Mouse (Mus musculus) urinary bladder, adult 18-20 months (tissue): ENCODE results near the gene Ldlrad3.

ENCODE experiments used
- DNase-seq, 2 experiments: peaks; one replicate each; pipeline ENCODE4 v3.0.0; 2022; ENCODE audit warnings: low spot score in 2 of 2, mixed read lengths in 2 of 2

The Ldlrad3 gene

DNA sequence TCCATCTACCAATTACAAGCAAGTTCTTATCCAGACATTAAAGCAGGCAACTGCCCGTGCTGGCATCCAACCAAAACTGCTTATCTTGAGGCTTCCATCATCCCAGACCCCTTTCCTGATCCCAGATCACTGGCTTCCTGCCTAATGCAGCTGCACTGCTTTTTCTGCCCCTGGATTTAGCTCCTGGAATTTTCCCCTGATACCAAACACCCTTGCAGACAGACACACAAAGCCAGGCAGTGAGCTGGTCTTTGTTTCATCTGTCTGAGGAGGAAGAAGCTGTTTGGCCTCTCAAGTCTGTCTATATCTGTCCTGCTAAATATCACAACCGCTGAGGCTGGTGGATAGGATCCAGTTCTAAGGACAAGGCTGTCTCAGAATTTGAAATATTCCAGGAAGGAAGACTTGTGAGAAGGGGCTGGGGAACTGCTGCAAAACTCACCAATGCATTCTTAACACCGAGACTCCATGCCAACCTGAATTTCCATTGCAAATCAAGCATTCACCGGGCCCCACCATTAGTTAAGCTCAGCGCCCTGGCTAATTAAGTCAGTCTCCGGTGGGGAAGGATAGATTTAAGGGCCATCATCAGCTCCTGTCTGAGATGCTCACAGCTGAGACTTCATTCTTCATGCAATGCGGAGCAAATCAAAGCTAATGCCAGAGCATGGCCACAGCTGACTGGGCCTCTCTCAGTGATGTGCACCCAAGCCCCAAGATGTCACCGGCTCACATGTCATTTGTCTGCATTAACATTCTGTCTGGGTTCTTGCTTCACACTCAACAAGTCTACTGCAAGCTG is 183.0 kb downstream of the Ldlrad3 start:
- no peak for DNase-seq

DNA sequence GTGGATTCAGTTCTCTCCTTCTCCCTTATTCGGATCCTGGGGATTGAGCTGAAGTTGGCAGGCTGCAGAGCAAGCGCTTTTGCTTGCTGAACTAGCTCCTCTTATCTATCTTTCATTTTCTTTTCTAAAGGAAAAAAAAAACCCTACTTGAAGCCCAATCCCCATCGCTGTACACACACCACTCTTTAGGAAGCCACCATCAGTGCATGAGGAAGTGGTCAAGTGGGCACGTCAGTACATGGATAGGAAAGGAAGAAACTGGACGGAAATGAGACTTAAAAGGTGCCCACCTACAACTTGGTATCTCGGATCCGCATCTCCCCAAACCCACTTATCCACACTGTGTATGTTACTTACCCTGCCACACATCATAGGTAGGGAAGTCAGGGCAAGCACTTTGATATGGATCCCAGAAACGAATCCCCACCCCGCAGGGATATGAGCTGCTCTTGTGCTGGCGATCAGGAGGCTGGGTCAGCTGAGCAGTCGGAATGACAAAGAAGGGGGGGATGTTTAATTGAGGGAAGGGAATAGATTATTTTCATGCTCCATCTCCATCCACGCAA is 183.7 kb downstream of the Ldlrad3 start:
- DNase-seq, result no peak

DNA sequence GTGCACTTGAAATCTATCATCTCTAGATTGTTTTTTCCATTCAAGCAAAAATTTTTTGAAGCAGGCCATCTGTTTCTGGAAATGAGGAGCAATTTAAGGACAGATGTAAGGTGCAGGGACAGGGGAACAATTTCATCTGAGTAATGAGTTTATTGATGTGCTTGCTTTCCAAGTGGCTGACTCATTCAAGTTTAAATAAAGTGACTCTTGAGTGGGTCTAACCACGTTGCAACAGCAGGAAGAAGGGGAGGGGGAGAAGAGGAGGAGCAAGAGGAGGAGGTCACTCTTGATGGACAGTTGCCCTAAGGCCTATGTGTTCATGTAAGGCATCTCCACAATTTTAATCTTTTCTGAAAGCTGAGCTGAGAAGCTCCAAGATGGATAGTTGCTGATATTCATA is 184.5 kb downstream of the Ldlrad3 start:
- DNase-seq, result no peak

DNA sequence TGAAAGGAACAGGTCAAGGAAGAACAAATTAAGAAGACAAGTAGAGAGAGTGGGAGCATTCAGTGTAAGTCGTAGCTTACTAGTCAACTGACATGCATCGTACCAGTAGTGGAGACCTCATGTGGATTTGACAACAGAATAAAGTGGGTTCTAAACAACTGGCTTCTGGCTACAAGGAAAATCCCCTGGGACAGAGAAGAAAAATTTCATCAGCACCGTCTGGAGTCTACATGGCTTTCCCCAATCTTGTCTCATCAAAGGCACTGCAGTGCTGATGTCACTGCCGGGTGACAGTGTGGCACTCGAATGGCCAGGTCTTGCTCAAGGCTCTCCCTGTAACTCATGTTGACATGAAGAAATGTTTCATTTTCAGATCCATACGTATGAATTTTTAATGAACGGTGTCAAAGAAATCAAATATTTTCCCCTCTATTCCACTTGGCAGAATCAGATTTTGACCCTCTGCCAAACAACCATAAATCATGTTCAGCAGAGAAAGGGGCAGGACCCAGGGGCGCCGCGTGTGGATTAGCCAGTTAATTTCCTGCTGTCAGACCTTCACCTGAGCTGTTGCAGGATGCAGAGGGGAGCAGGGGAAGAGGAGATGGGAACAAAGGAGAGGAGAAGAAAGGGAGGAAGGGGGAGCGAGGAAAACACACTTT is 187.1 kb downstream of the Ldlrad3 start:
- DNase-seq, result no peak

DNA sequence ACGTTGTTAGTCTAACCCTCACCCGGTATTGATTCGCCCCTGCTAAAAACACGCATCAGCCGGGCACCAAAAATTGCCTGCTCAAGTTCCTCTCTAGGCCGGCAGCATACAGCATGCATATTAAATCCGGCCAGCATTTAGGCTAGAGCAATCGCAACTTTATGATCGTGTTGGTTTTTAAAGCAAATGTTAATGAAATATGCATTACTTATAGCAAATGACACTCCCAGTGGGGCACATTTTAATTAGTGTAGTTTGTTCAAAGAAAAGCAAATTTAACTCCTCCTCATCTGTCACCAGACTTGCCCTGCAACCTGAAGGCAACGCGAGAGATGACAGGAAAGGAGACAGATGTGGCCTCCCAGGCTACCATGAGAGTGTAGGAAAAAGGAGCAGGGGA is 189.2 kb downstream of the Ldlrad3 start:
- no peak for DNase-seq

DNA sequence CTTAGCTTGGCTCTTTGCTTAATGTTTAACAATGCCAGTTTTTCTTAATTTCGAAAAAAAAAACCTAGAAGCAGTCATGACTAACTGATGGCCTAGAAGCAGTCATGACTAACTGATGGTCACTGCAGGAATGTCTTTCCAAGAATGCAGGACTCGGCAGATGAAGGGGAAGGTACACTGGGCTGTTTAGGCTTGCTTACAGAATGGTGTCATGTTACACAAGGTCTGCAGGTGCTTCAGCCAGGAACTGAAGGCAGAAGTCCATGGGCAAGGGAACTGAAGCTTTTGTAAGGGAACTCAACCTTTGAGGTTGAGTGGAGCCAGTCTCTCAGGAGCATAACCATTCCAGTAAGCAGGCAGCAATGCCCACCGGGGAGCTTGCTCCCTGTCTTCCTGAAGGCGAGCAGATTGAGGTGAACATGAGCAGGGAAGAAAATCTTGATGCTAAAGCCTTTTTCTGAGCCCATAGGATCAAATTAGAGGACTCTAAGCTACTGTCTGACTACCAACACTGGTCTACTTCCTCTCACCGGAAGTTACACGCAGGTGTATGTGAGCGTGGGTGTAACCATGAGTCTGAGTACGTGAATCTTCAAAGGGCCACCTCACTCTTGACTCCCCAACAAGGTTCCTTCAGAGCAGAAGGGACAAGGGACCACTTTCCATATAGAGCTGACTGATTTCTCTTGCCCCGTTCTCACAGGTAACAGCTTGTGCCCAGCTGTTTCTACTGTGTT is 193.4 kb downstream of the Ldlrad3 start:
- DNase-seq, result no peak

DNA sequence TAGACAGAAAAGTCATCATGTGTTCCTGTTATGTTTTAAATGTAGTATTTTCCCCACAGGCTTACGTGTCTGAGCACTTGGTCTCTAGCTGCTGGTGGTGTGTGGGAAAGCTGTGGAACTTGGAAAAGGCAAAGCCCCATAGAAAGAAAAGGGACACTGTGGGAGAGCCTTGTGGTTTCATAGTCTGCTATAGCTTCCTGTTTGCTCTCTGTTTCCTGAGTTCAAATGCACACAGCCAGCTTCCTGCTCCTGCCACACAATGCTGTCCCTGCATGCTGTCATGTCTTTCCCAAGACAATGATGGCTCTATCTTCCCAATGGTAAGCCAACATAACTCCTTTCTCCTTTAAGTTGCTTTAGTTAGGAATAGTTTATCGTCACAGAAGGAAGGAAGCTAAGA is 194.5 kb downstream of the Ldlrad3 start:
- DNase-seq, result no peak

DNA sequence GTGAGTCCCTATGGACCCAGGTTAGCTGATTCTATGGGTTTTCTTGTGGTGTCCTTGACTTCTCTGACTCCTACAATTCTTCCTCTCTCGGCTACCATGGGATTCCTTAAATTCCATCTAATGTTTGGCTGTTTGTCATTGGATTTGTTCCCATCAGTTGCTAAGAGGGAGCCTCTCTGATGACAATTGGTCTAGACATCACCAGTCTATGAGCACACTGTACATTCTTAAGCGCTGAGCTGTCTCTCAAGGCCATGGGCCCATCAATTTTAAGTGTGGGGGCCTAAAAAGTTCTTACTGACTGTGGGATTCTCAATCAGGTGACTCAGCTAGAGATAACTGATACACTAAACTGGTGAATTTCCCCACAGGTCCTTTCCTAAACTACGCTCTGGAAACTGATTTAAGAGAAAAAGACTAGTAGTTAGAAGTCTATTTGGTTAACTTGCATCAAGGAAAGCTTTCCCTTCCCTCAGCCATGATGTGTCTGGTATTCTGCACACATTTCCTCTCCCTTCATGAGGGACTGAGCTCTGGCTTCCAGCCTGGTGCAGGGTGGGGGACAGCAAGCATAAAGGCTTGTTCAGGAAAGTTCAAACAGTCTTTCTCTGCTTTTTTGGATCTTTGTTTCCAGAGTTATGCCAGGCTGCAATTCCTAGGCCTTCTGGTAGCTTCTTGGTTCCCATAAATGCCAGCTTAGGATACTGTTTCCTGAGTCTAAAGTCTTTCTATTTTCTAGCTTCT is 199.7 kb downstream of the Ldlrad3 start:
- DNase-seq, result no peak

DNA sequence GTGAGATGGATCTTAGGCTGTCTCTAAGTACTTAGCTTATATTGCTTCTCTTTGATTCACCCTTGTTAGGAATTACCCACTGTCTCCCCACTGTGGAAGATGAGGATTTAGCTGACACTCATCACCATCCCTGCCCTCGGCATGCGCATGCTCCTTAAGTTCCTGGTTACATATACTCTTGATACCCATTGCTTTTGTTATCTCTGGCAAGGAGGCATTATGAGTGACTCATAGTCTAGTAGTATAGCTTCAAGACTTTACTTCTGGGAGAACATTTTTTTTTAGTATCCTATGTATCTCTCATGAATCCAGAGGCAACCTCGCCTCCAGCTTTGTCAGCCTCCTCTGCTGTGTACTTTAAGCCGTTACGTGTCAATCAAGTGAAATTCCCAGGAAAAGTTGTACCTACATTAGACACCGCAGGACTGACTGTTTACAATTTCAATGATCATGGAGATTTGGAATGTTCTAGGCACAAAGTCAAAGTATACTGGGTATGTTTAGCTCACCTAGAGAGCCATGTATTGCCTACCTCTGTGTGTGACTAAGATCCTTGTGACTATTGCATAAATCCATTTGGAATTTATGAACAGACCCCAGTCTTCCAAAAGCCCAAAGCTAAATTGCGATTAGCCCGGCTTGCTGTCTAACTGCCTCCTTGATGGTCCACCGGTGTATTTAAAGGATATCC is 202.2 kb downstream of the Ldlrad3 start:
- no peak for DNase-seq

DNA sequence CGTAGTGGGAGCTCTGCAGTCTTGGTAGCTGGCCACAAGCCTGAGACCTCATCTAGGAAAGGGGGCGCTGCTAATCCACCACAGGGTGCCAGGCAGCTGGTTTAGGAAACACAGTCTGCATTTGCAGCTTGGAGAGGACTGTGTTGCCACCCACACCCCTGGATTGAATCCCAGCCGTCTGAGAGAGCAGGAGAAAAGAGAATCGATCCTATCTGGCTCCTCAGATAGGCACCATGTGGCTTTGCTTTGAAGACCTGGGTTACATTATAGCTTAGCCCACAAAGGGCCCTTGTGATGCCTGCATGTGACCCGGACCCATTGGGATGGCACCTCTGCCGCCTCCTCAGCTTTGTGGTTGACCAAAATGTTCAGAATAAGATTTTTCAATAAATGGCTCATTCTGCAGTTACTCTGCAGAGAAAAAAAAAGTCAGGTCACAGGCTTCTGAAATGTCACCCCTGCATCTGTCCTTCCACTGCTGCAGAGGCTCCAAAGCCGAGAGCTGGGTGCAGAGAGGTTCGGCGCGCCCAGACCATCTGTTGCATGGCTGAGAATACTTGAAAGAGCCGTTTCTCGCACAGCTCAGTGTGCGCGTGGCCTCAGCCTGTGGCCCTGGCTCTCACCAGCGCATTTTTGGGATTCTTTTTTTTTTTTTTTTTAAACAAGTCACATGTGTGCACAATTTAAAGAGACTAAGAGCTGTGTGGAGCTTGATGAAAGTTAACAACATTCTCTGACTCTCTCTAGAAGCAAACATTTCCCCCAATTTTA is 202.9 kb downstream of the Ldlrad3 start:
- DNase-seq, result no peak

DNA sequence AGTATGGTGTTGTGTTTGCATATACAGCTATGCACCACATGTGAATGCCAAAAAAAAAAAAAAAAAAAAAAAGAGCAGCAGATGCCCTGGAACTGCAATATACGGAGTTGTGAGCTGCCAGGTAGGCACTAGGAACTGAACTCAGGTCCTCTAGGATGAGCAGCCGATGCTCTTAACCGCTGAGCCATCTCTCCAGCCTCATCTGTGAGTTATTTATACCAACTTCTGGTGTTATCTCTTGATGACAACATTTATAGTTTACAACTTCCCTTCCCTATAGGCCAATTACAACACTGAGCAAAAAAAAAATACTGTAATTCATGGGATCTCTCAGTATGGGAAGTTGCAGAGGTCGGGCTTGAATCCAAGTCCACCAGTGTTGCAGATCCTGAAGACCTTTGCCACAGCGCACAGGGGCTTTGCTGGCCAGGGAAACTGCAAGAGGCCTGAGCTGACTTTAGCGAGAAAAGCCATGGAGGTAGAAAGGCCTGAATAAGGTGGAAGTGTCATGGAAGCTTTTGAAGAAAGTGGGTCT is 204.2 kb downstream of the Ldlrad3 start:
- DNase-seq, result no peak

DNA sequence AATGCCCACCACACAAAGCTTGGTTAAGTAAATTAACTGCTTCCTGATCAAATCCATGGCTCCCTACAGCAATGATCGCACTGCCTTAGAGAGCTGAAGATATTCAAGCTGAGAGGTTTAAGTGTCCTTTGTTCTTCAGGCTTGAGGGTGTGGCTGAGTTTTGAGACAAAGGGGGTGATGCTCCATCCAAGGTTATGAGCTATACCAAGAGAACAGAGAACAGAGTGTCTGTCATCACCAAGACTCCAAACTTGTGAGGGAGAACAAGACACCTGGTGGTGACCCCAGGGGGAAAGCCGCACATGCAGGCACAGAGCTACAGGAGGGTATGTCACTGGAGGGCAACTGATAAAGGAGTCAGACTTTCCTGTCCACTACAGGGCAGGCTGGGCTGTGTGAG is 205.0 kb downstream of the Ldlrad3 start:
- no peak for DNase-seq

DNA sequence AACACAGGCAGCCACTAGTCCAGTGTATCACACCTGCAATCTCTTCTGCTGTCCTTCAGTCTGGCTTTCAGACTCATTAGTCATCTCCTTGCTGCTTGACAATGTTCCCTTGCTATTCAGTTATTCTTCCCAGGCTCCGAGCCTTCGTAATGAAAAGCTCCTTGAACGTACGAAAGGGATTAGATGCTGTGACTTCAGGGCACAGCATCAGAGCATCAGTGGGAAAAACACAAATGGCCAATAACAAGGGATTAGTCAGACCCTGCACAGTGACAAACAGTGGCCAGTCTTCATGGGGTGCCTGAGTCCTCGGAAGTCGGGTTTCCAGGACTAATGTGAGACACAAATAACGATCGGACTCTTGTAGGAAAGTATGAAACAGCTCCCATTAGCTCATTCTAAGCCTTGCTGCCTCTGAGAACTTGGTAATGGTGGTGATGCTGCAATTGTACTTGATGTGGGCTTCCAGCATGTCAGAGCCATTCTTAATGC is 205.7 kb downstream of the Ldlrad3 start:
- no peak for DNase-seq

DNA sequence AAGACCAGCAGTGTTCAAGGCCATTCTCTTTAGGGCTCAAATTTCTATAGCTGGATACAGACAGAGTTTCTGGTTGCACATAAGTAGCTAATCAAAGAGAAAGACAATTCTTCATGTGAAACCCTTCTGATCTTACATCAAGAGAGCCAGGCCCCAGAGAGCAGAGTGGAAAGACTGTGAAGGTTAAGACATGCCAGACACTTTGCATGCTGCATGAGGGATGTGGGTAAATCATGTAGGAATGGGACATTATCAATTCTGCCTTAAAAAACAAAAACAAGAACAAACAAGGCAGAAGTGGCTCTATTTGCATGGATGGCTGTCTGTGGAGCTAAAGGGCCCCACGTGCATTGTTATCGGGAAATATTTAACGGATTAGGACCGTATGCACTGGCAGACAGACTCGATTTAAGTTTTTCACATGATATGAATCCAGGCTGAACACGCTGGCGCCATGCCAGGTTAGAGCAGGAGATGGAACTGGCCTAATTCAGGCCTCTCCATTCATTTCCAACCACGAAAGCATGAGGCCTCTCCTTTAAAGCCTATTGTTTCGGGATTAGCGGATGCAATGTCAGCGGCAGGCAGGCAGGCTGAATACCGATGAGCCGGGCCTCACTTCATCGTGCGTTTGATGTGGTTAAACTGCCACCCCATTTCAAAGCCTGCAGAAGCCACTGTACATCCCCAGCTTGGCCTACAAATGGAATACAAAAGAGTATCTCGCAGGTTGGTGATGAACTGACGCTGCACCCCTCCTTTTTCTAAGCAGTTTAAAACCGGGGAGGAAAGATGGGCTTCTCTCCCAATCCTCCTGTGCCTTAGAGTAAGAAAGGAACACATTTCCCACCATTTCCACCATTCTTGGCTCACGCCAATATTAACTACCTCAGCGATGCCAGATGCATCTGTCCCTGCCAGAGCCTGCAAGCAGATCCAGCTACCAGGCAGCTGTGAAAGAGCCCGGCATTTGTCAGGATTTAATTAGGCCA is 207.4 kb downstream of the Ldlrad3 start:
- DNase-seq, result no peak

DNA sequence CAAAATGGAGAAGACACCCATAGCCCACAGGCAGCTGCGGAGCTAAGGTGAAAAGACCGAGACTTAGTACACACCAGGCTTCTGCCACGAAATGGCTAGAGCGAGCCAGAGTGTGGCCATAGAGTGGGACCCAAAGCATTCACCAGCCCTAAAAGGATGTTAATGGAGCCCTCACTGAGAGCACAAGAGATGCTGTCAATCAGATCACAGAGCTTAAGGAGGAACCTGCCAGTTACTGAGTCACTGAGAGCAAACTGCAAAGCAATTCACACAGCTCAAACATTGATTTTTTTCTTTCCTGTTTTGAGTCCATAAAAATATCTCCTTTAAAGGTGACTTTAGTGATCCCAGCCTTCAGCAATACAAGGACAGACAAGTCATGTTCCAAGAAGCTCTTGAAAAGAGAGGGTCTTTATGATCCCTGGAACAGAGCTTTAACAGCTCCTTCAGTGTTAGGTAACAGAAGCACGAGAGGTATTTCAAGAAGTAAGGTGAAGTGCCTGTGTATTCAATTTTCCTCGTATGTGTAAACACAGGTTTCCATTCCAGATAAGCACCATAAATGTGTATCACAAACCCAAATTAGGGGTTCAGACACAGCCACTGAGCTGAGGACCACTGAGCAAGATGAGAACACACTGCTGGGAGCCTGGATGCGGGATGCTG is 209.7 kb downstream of the Ldlrad3 start:
- DNase-seq, result no peak

DNA sequence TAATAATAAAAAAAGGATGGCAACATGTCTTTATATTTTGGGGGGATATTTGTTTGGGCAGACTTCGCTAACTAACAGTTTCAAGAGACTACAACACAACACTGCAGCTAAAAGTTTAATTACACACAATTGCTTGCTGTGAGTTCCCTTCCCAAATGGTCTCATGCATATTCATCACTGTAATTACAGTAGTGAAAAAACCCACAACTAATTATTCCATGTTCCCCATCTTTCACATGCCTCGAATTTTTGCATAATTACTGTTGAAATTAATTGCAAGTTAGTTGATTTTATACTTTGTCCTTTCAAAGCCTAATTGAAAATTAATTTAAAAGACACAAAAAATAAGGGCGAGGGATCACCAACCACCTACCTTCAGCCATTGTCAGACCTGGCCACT is 212.4 kb downstream of the Ldlrad3 start:
- no peak for DNase-seq

DNA sequence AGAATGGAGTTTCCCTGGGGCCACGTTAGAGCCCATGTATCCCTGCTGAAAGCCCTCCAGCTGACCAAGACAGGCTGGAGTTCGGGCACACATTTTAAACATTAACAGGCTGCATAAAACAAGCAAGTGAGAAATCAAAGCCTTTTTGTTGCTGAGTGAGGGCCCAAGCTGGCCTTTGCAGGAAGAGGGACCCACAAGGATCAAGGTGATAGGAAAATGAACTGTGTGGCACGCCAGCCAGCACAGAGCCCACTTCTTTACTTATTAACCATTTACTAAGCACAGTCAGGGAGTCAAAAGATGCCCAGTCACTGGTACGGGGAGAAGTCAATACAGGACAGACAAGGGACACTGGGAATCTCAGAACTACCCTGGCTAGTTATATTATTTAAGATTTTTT is 218.6 kb downstream of the Ldlrad3 start:
- no peak for DNase-seq

DNA sequence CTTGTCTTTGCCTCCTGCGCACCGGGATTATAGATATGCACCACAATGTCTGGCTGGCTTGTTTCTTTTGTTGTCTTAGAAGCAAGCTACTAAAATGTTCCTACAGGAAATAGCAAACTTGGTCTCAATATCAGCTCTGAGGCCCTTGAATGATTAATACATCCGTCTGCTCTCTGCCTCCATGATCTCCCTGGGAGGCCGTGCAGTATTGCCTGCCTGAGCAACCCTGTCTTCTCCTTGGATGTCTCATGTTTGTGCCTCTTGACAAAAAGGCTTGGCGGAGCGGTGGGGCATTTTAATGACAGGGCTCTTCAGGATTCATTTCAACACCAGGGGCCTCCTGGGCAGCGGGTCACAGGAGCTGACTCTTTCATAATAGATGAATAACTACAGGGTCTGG is 219.0 kb downstream of the Ldlrad3 start:
- no peak for DNase-seq
